Mouse (Mus musculus): ENCODE data around the gene Slc2a1.

GRCm38 (mm10) chr4:119138171-119138570 is 29.7 kb downstream of the Slc2a1 start:
- TF ChIP-seq CTCF (IDR thresholded peaks at IDR 0.05; ENCODE audit: low read depth), result no peak
- no peak for TF ChIP-seq EP300 (IDR thresholded peaks at IDR 0.05; ENCODE audit: low read depth)

Data from heart, postnatal 0 days (tissue).